Mouse (Mus musculus): ENCODE results near the gene Olfr465-ps1.

Gene Olfr465-ps1

DNA sequence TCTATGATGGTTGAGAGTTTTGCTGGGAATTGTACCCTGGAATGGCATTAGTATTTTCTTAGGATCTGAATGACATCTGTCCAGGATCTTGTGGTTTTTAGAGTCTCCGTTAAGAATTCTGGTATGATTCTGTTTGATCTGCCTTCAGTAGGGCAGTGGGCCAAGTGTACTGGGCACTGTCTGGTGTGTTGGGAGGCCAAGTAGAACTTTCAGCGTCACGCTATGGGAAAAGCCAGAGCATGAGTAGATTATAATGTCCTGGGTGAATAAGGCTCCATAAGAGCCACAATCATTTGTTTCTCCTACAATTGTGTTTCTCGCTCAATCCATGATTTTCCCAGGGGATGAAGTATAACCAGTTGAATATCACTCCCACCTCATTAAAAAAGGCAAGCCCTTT lies at the start of gene Olfr465-ps1:
Olfr465-ps1 (plus strand) TSS at position 301 of the 400 bp plus-strand sequence.
- DNase-seq = no peak

DNA sequence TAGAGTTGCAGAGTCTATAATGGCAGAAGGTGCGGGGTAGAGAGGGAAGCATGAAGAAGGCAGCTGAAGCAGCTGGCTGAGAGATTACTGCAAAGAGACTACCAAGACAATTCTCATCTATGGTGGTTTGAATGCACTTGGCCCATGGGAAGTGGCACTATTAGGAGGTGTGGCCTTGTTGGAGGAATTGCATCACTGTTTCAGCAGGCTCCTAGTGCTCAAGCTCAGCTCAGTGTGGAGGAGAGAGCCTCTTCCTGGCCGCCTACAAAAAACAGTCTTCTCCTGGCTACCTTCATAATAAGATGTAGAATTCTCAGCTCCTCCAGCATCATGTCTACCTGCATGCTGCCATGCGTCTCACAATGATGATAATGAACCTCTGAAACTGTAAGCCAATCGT lies 42.0 kb upstream of the Olfr465-ps1 start:
- DNase-seq = no peak

DNA sequence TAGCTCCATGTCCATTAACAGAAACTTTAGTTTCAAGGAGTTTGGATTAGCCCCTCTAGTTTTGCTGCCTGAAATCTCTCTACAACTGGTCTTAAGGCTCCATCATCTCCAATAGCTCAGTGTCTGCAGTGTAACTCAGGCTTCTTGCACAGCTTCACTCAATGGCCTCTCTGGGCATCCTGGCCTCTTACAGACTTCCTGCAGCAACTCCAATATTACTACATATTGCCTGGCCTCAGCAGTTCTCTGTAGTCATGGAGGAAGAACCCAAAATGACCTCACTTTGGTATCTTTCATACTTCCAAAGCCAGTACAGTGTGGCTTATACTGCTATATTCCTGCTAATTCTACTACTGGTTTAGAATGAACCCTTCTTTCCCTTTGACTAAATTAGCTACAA lies 40.9 kb upstream of the Olfr465-ps1 start:
- no peak for DNase-seq

DNA sequence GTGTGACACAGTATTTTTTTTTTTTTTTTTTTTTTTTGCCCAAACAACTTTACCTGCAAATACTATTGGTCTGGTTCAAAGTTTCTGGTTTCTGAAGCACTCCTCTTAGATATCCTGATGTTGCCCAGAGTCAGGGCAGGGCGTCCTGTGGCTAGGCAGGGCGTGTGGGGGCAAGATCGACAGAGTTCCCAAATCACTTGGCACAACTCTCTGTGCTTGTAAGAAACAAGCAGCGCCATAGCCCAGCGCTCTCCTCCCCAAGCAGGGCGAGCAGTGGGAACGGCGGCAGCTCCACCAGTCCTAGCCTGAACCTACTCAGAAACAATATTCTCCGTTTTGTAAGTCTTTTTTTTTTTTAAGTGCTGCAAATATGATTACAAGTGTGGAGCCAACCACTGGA lies 37.2 kb upstream of the Olfr465-ps1 start:
- DNase-seq = no peak

DNA sequence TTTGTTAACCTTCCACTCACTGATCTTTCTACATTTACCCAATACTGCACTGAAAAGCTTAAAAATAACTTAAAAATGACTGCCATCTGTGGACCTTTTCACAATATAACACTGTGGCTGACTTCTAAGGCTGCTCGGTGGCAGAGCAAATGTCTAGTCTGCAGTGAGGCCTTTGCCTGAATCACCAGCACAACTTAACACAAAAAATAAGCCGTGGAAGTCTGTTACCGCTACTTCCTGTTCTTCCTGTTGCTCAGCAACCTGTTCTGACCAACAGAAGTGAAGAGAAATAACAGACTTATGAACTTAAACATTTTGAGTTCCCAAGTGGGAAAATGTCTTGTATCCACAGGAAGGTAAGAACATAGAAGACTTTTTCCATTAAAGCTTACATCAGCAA lies 36.7 kb upstream of the Olfr465-ps1 start:
- no peak for DNase-seq

DNA sequence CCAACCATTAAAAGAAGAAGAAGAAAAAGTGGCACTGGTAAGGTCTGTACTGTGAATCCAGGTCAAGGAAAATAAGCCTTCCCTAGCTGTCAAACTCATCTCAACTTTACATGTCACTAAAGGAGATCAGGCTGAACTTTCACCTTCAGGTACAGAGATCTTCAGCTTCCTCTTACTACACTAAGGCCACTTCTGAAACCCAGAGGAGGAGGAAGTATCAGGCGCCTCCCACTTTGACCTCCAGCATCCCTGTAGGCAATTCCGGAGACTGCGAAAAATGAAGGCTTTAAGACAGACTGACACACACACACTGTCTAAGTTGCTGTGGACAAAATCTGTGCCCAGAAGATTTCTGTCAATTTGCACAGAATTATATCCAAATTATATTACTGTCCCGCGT lies 25.9 kb upstream of the Olfr465-ps1 start:
- DNase-seq = no peak

DNA sequence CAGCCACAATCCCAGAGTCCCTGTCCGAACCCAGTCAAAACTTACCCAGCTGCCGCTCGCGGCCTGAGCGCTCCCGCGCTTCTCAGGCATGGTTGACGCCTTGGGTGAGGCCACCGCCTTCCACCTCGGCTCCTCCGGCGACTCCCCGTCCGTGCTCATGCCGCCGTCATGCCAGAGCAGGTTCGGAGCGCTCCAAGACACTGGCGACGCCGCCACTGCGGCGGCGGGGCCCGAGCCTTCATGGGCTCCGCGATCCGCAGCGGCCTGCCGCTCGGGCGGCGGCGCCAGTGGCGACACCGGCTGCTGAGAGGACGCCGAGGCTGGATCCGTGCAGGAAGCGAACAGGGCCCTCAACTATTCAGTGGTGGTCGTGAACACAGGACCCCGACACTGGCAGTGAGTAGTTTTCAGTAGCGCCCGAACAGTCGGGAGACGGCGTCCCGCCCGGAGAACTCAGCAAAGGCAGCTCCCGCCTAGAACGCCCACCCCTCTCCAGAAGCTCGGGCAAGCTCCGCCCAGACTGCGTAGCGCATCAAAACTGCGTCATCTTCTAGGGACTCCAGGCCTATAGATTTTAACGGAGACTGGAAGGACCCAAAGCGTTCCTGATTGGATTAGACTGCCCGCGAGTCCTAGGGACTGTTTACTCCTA lies 25.3 kb upstream of the Olfr465-ps1 start, which contains the start of gene Mfsd14b:
Mfsd14b (minus strand) TSS at position 517 of the 652 bp plus-strand sequence.
- peak; percentile 92 for DNase-seq

DNA sequence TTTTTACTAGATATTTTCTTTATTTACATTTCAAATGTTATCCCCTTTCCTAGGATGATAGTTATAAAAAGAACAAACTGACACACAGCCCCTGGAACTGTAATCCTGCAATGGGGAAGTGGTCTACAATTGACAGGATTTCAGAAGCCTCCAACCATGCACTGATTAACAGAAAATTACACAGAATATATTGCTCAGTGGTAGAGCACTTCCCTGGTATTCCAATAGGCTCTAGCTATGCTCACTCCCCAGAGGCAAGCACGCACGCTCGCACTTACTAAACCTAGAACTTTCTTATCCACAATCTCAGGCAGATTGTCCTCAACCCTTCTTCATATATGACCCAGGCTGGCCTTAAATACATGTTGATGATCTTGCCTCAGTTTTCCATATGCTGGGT lies 24.6 kb upstream of the Olfr465-ps1 start:
- no peak for DNase-seq

DNA sequence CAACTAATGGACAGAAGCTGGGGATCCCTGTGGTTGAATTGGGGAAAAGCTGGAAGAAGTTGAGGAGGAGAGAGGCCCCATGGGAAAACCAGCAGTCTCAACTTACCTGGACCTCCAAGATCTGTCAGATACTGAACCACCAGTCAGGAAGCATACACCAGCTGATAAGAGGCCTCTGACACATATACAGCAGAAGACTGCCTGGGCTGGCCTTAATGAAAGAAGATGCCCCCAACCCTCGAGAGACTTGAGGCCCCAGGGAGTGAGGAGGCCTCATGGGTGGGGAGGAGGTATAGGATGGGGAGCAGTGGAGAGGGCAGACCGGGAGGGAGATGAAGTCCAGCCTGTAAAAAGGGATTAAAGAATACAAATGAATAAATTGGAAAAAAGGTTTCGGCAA lies 16.9 kb upstream of the Olfr465-ps1 start:
- DNase-seq = no peak

DNA sequence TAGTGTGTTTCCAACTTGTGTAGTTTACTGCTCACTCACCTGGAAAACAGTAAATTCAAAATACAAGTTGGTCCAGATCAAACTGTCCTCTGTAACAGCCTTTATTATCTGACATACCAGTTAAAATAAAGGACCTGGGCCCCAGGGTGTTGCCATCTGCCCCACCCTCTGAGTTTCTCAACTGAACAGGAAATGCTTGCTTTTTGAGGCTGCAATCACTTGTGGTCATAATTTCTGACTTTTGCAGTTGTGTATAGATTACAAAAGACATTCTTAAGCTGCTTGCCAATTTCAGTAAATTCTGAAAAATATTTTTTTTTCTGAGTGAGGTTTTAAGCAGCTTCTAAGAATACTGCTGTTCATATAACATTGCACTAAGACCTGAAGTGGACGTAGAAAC lies 15.8 kb upstream of the Olfr465-ps1 start:
- DNase-seq = no peak

DNA sequence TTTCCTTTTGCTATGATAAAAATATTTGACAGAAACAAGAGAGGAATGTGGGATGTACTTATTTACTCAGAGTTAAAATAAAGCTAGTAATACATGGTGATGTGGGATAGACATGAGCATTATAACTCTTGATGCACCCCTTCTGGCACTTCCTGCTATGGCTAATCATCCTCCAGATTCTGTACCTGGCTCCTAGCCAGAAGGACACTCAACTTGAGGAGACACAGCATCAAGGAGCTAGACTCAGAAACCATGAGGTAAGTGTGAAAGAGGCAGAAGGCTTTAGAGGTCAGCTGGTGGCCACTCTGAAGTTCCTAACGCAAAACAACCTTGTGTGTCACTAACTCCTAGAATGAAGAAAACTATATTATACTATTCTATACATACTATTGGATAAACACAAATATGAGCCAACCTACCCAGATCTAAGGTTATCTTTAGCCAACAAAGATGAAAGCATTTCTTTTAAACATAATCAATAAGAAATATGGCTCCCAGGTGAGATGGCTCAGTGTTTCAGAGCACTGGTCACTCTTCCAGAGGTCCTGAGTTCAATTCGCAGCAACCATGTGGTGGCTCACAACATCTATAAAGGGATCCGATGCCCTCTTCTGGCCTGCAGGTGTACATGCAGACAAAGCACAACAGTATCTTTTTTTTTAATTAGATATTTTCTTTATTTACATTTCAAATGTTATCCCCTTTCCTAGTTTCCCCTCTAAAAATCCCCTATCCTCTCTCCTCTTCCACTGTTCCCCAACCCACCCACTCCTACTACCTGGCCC lies 10.6 kb upstream of the Olfr465-ps1 start:
- no peak for DNase-seq

DNA sequence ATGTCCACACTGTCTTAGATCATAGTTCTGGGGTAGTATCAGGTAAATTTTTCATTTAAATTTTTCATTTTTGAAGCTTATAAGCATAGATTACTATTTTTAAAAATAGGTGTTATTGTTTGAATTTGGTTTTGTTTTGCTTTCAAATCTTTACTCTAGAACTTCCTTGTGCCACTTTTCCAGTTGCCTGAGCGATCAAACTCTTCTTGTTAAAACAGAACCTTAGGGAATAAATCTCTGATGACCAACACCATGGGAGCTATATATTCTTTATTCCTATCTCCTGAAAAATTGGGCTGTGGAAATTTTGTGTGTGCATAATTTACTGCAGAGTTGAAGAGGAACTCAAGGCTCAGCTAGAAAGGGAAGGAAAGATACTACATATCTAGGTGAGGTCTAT lies 12.1 kb downstream of the Olfr465-ps1 start, which contains the start of gene Olfr466:
Olfr466 (plus strand) TSS at position 301 of the 400 bp plus-strand sequence.
- no peak for DNase-seq

DNA sequence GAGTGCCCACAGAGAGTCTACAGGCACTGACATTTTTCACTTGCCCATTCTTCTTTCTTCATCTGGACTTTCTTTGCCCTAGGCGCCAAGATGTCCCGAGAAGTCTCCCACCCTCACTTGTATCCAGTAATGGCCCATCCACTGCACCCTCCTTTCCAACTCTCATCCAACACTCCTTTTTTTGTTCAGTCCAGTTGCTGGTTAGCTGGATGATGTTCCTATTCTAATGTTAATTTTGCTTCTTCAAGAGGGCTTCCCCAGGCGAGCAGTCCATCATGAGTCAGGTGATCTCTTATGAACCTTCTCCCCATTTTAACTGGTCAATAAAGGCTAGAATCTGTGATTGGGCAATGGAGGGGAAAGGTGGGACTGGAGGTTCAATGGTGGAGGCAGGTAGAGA lies 36.2 kb downstream of the Olfr465-ps1 start:
- DNase-seq = no peak

DNA sequence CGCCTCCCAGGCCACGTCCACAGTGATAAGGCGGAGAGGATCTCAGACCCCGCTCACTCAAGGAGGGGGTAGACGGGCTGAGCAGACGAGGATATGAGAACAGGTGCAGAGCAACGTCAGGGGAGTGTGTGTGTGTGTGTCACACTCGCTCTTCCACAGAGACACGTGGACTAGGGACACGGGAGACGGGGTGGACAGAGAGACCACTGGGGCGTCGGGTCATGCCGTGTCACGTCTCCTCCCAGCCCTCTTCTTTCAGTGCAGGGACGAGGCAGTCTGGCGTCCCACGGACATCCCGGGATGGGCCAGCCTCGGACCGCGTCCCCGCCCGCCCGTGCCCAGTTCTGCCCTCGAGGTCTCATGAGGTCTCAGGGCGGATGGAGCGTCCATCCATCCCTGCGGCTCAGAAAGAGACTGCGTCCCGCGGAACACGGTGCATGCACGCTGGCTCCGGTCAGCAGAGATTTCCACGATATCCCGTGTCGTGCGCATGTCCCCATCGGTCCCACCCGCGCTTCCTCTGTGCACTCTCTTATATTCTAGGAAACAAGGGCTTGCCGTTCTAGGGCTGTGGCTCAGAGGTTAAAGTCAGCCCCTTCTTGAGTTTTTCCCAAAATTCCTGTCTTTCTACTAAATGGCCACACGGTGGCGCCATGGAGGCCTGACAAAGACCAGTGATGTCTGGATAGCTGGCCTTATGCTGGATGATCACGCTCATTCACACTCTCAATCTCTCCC lies 38.0 kb downstream of the Olfr465-ps1 start:
- peak; percentile 5 for DNase-seq

DNA sequence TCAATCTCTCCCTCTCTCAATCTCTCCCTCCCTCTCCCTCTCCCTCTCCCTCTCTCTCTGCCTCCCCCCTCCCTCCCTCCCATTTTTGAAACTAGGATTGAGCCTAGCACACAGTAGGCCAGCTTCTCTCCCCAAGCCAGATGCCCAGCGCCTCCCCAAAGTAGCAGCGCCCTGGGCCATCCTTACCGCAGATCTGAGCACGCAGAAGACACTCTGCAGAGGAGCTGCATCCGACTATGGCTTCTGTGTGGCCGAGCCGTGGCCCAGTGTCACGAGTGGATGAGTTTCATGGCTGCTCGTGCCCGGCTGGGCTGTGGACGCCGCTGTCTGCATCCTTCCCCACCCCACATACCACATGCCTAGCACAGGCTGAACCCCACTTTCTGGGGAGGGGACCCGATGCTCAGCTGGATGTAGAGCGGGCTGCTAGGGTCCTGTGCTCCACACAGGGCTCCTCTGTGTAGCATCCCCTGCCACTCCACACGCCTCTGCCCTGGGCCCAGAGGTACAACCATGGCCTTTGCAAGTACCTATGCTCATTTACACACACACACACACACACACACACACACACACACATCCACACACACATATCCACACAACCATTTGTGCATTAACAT lies 38.7 kb downstream of the Olfr465-ps1 start:
- DNase-seq = no peak
